ENCODE assay signal across 30 mouse cellular contexts in genomic region chr8:95974231-95974630, GRCm38 (mm10).
DNase-seq lines count a peak whose midpoint lies in the region; ATAC-seq and TF ChIP-seq lines count a peak whose summit lies in the region.
"Had no signal": no experiment of that assay in that cellular context is flagged by ENCODE, and none has a peak within 500 bp of the region (broad histone marks: within the 10 kb centered on the region; RNA-seq: fewer than 3 reads in every experiment).

No protein-coding gene starts in this region.

- ATAC-seq in limb, embryonic 14.5 days (ENCODE audit: low FRiP score, low read depth): no peak
- no peak for ATAC-seq in heart, embryonic 11.5 days (replicated peaks; ENCODE audit: insufficient number of reproducible peaks, low FRiP score, low TSS enrichment)
- ATAC-seq: activated CD4-positive, CD25-positive, alpha-beta regulatory T cell, adult 4 months; forebrain, embryonic 16.5 days; hindbrain, embryonic 16.5 days; intestine, embryonic 16.5 days; midbrain, embryonic 13.5 days had no signal

- WGBS in embryonic facial prominence, embryonic 10.5 days: 25% methylated on average over 5 of the region's 5 CpGs
- 22% methylated on average over 5 of the region's 5 CpGs for WGBS in limb, embryonic 14.5 days
- WGBS in heart, embryonic 11.5 days (ENCODE audit: insufficient replicate concordance): 60% methylated on average over 5 of the region's 5 CpGs

- no peaks in the 10 kb centered on the region for H3K36me3 ChIP-seq in embryonic facial prominence, embryonic 10.5 days (replicated peaks)
- no peaks in the 10 kb centered on the region for H3K36me3 ChIP-seq in limb, embryonic 14.5 days (ENCODE audit: control insufficient read depth, insufficient read depth, low read length)
- no peaks in the 10 kb centered on the region for H3K36me3 ChIP-seq in heart, embryonic 11.5 days (ENCODE audit: control insufficient read depth, insufficient read depth, low read length)
- H3K36me3 ChIP-seq: heart, embryonic 13.5 days; hindbrain, embryonic 10.5 days; midbrain, embryonic 13.5 days had no signal

- H3K4me3 ChIP-seq in embryonic facial prominence, embryonic 10.5 days: peak overlapping the region; percentile 33; the same call in 1 of the 2 replicates
- no peak overlapping the region for H3K4me3 ChIP-seq in limb, embryonic 14.5 days (replicated peaks; ENCODE audit: low read length)
- H3K4me3 ChIP-seq in heart, embryonic 11.5 days (ENCODE audit: low read depth, low read length): no peak overlapping the region
- H3K4me3 ChIP-seq: heart, embryonic 13.5 days; hindbrain, embryonic 10.5 days; midbrain, embryonic 13.5 days had no signal

- no peak for TF ChIP-seq POLR2A in limb, embryonic 14.5 days (IDR thresholded peaks at IDR 0.05; ENCODE audit: borderline replicate concordance, extremely low read depth, insufficient read depth, insufficient read length)

- 0 out of 2 replicates have a peak overlapping the region, but pooled peaks have one; percentile 26 for H3K4me2 ChIP-seq in limb, embryonic 14.5 days (replicated peaks; ENCODE audit: low read depth, low read length, severe bottlenecking)
- no peak overlapping the region for H3K4me2 ChIP-seq in heart, embryonic 11.5 days
- H3K4me2 ChIP-seq: heart, embryonic 13.5 days; midbrain, embryonic 13.5 days had no signal

- H3K9ac ChIP-seq in limb, embryonic 14.5 days (ENCODE audit: low read depth, low read length, severe bottlenecking): no peak overlapping the region
- no peak overlapping the region for H3K9ac ChIP-seq in heart, embryonic 11.5 days (ENCODE audit: low read depth, low read length)
- H3K9ac ChIP-seq: heart, embryonic 13.5 days; liver, embryonic 14.5 days; midbrain, embryonic 13.5 days had no signal

- peaks cover 27% of the 10 kb centered on the region for H3K4me1 ChIP-seq in embryonic facial prominence, embryonic 10.5 days
- 0 out of 2 replicates have a peak, but pooled peaks cover 4% of the 10 kb centered on the region for H3K4me1 ChIP-seq in limb, embryonic 14.5 days (ENCODE audit: control insufficient read depth, insufficient read depth, low read length)
- no peaks in the 10 kb centered on the region for H3K4me1 ChIP-seq in heart, embryonic 11.5 days (ENCODE audit: control insufficient read depth, insufficient read depth, low read length)
- H3K4me1 ChIP-seq: heart, embryonic 13.5 days; midbrain, embryonic 13.5 days had no signal

- no peaks in the 10 kb centered on the region for H3K9me3 ChIP-seq in embryonic facial prominence, embryonic 10.5 days
- no peaks in the 10 kb centered on the region for H3K9me3 ChIP-seq in limb, embryonic 14.5 days (ENCODE audit: control insufficient read depth, low read length)
- H3K9me3 ChIP-seq in heart, embryonic 11.5 days (replicated peaks; ENCODE audit: control insufficient read depth, low read length): no peaks in the 10 kb centered on the region
- H3K9me3 ChIP-seq: heart, embryonic 13.5 days; hindbrain, embryonic 10.5 days; midbrain, embryonic 13.5 days had no signal

- H3K27ac ChIP-seq in embryonic facial prominence, embryonic 10.5 days (replicated peaks): peak overlapping the region; percentile 85
- no peak overlapping the region for H3K27ac ChIP-seq in limb, embryonic 14.5 days (replicated peaks; ENCODE audit: low read depth, low read length)
- H3K27ac ChIP-seq in heart, embryonic 11.5 days (ENCODE audit: low read depth, low read length): no peak overlapping the region
- H3K27ac ChIP-seq: heart, embryonic 13.5 days; hindbrain, embryonic 10.5 days; kidney, postnatal 0 days; liver, embryonic 14.5 days; macrophage; midbrain, embryonic 13.5 days had no signal

- no peaks in the 10 kb centered on the region for H3K27me3 ChIP-seq in embryonic facial prominence, embryonic 10.5 days (replicated peaks; ENCODE audit: low read depth, poor library complexity, severe bottlenecking)
- H3K27me3 ChIP-seq in limb, embryonic 14.5 days (ENCODE audit: control insufficient read depth, insufficient read depth, low read length): no peaks in the 10 kb centered on the region
- no peaks in the 10 kb centered on the region for H3K27me3 ChIP-seq in heart, embryonic 11.5 days (ENCODE audit: control insufficient read depth, insufficient read depth, low read length)
- H3K27me3 ChIP-seq: midbrain, embryonic 13.5 days had no signal

- peak; percentile 48 for DNase-seq in embryo, embryonic 10.5 days (ENCODE audit: low spot score)
- no peak for DNase-seq in embryo, embryonic 10 days (ENCODE audit: low spot score)
- DNase-seq in embryonic facial prominence, embryonic 10.5 days (ENCODE audit: low spot score): peak; percentile 64
- peak; percentile 44 for DNase-seq in forelimb bud, embryonic 11.5 days (ENCODE audit: low read depth, low spot score)
- no peak for DNase-seq in limb, embryonic 14.5 days (ENCODE audit: low spot score)
- no peak for DNase-seq in cerebellum, postnatal 25 days
- DNase-seq in thymus, postnatal 10 days (ENCODE audit: low spot score in 2 of 2): no peak
- DNase-seq: adrenal gland, adult 2 months; adrenal gland, postnatal 36 days; cerebellum, adult 18-20 months; heart, postnatal 14 days; kidney, adult 8-10 months; kidney, postnatal 4 days; layer of hippocampus, postnatal 36 days; liver; lung, adult 2 months; lung, postnatal 10 days; right cerebral cortex, postnatal 25 days; thymus, postnatal 36 days had no signal

Comparison
In these comparisons a context has a peak if more than half of its experiments do, and no peak if none do; other contexts are left out.
1. DNase-seq: peak in embryo, embryonic 10.5 days (single experiment), embryonic facial prominence, embryonic 10.5 days (single experiment) and forelimb bud, embryonic 11.5 days (single experiment); none in embryo, embryonic 10 days (single experiment), limb, embryonic 14.5 days (single experiment), cerebellum, postnatal 25 days (0 of 2) and thymus, postnatal 10 days (0 of 2).